Mouse (Mus musculus) adrenal gland, adult 8-10 months (tissue): ENCODE measurements at regions not wholly inside any gene's neighbourhood (a gene's known extent, or its start where the extent isn't known, plus 50 kb on each side); places are given as distances from the start of the nearest gene placed in this dataset.

Experiments
- microRNA-seq, 2 experiments: library from miRNA; unstranded; fragments of <30 nt; microRNA quantifications; one replicate each; pipeline ENCODE4 v1.2.0; 2022

Small RNA genes in the stretch of these regions (microRNA-seq; reads per million reads assigned to microRNA genes)
- 0 reads per million in 2 experiments for gene Gm25248
